Mouse (Mus musculus) liver, embryonic 14.5 days (tissue): Measurements from ENCODE around the gene Auts2.

Experiments
- CTCF ChIP-seq: IDR thresholded peaks from 2 replicates; pipeline ENCODE4 v1.5.1; 2016; ENCODE audit warnings: antibody characterized with exemption, low read depth, control low read depth
- EP300 ChIP-seq: IDR thresholded peaks from 2 replicates; pipeline ENCODE4 v1.6.1; 2016; ENCODE audit warnings: antibody characterized with exemption, low read depth

DNA sequence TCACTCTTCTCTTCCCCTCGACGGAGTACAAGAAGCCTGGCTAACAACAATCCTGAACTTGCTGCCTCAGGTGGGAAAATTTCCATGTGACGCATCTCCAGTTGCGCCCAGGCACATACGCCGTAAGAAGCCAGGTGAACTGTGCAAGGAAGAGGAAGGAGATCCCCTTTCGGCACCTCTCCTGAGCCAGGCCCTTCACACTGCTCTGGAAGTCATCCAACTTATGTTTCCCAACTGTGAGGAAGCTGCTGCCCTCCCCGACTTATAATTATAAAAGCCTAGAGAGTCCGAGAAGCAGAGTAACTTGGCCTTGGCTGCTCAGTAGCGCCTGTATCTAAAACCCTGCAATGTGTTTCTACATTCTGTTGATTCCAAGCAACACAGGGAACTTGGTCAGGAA lies 142.6 kb downstream of the Auts2 start:
- TF ChIP-seq CTCF (no peak), EP300 (no peak)
